Mouse (Mus musculus): ENCODE results near the gene Zfp646. TPM values are rescaled to one million over a fixed set of nuclear protein-coding genes. Genes with fewer than 3 reads are reported as not detected.

Gene Zfp646
- total RNA-seq, 2 experiments from 2014 or later, result 17.2 to 18.4 TPM

DNA sequence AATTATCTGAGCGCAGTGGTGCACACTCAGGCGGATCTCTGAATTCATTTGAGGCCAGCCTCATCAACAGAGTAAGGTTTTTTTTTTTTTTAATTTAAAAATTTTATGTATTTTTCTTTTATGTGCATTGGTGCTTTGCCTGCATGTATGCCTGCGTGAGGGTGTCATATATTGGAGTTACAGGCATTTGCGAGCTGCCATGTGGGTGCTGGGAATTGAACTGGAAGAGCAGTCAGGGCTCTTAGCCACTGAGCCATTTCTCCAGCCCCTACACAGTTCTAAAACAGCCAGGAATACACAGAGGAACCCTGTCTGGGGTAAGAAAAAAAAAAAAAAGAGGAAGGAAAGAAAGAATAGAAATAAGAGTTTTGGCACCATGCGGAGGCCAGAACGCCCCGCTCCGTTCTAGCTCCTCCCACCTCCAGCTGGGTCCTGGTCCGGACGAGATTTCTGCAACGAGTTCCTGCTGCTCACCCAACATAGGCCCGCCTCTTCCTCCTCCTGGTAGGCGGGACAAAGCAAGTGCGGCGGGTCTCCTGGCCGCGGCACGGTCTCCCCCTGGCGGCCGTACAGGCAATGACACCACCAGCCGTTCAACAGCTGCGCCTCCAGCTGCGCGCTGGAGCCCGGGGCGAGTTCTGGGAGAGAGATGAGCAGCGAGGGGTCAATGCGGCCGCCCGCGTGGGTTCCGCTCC lies 59.2 kb downstream of the Zfp646 start:
- DNase-seq (ENCODE audit: low spot score), result peak; percentile 94
- intact Hi-C loops (cut with DNase I), result no loop called here

Other genes with a start within 250 kb of the Zfp646 start
- 10 to 100 TPM; 36.6 to 41.5 TPM for gene Bcl7c, start 167.3 kb upstream of the Zfp646 start, total RNA-seq (2021)
- 1 to 10 TPM; 7.1 to 9.3 TPM for gene Ctf1, start 163.5 kb upstream of the Zfp646 start, total RNA-seq (2021)
- gene Ctf2, start 144.1 kb upstream of the Zfp646 start, total RNA-seq (2021), result not detected
- gene Fbxl19, start 131.7 kb upstream of the Zfp646 start, total RNA-seq (2021), result 1 to 10 TPM; 3.0 to 4.2 TPM
- 10 to 100 TPM; 16.5 to 19.4 TPM for gene Orai3, start 106.4 kb upstream of the Zfp646 start, total RNA-seq (2021)
- gene Setd1a, start 99.6 kb upstream of the Zfp646 start, total RNA-seq (2021), result 10 to 100 TPM; 18.8 to 21.1 TPM
- gene Gm49388, start 90.6 kb upstream of the Zfp646 start, total RNA-seq (2021), result 1 to 10 TPM; 2.0 to 3.6 TPM
- 10 to 100 TPM; 15.4 to 16.0 TPM for gene Hsd3b7, start 75.6 kb upstream of the Zfp646 start, total RNA-seq (2021)
- 10 to 100 TPM; 61.4 to 68.7 TPM for gene Stx4a, start 51.9 kb upstream of the Zfp646 start, total RNA-seq (2021)
- under 1 TPM; 0.39 to 0.42 TPM for gene Stx1b, start 51.7 kb upstream of the Zfp646 start, total RNA-seq (2021)
- gene Zfp668, start 607 bp downstream of the Zfp646 start, total RNA-seq (2021), result 1 to 10 TPM; 3.4 to 4.7 TPM
- 1 to 10 TPM in 1 of 2 experiments, under 1 TPM in 1; 0.99 to 1.3 TPM for gene Prss53, start 14.7 kb downstream of the Zfp646 start, total RNA-seq (2021)
- gene Gm21974, start 19.2 kb downstream of the Zfp646 start, total RNA-seq (2021), result not detected
- gene Vkorc1, start 19.4 kb downstream of the Zfp646 start, total RNA-seq (2021), result 10 to 100 TPM; 15.2 to 22.0 TPM
- gene Bckdk, start 27.9 kb downstream of the Zfp646 start, total RNA-seq (2021), result 100 to 1,000 TPM in 1 of 2 experiments, 10 to 100 TPM in 1; 98.8 to 104 TPM
- 10 to 100 TPM; 12.3 to 13.5 TPM for gene Kat8, start 36.3 kb downstream of the Zfp646 start, total RNA-seq (2021)
- gene Prss8, start 53.9 kb downstream of the Zfp646 start, total RNA-seq (2021), result not detected
- gene Prss36, start 70.5 kb downstream of the Zfp646 start, total RNA-seq (2021), result 1 to 10 TPM; 7.5 to 8.1 TPM
- 100 to 1,000 TPM; 139 to 171 TPM for gene Fus, start 91.2 kb downstream of the Zfp646 start, total RNA-seq (2021)
- gene Pycard, start 117.6 kb downstream of the Zfp646 start, total RNA-seq (2021), result 10 to 100 TPM; 10.3 to 10.9 TPM
- gene Trim72, start 127.7 kb downstream of the Zfp646 start, total RNA-seq (2021), result 100 to 1,000 TPM; 301 to 325 TPM
- gene Itgam, start 186.4 kb downstream of the Zfp646 start, total RNA-seq (2021), result 1 to 10 TPM; 4.6 to 5.1 TPM
- not detected for gene Gm49368, start 186.5 kb downstream of the Zfp646 start, total RNA-seq (2021)